Mouse (Mus musculus) retina, postnatal 7 days (tissue): ENCODE results near the gene Mrnip.

Experiments used
- DNase-seq: peaks from one replicate; pipeline ENCODE4 v3.0.0-alpha.2; 2012; ENCODE audit warnings: low read depth, low spot score

Gene Mrnip

GRCm38 (mm10) chr11:50224671-50225530 is 50.7 kb downstream of the Mrnip start:
- DNase-seq, result peak; percentile 57

GRCm38 (mm10) chr11:50225611-50226378 is 51.6 kb downstream of the Mrnip start:
- no peak for DNase-seq

- DNase-seq, result no peak
These were observed 52.2 kb downstream of the Mrnip start for GRCm38 (mm10) chr11:50226406-50226805.

GRCm38 (mm10) chr11:50227226-50227625 is 53.0 kb downstream of the Mrnip start:
- no peak for DNase-seq

- no peak for DNase-seq
These were observed 53.5 kb downstream of the Mrnip start for GRCm38 (mm10) chr11:50227736-50228135.

GRCm38 (mm10) chr11:50228772-50229171 is 54.5 kb downstream of the Mrnip start:
- no peak for DNase-seq

GRCm38 (mm10) chr11:50229252-50229910 is 55.1 kb downstream of the Mrnip start:
- no peak for DNase-seq

GRCm38 (mm10) chr11:50230481-50231304 is 56.4 kb downstream of the Mrnip start:
- DNase-seq, result no peak

- no peak for DNase-seq
These were observed 57.2 kb downstream of the Mrnip start for GRCm38 (mm10) chr11:50231411-50231810.

GRCm38 (mm10) chr11:50233022-50233421 is 58.8 kb downstream of the Mrnip start:
- DNase-seq, result no peak

GRCm38 (mm10) chr11:50233993-50234392 is 59.7 kb downstream of the Mrnip start:
- no peak for DNase-seq

- no peak for DNase-seq
These were observed 60.4 kb downstream of the Mrnip start for GRCm38 (mm10) chr11:50234606-50235005.

- peak; percentile 79 for DNase-seq
These were observed 62.3 kb downstream of the Mrnip start for GRCm38 (mm10) chr11:50236540-50236936.

GRCm38 (mm10) chr11:50236937-50237835 is 62.9 kb downstream of the Mrnip start:
- DNase-seq, result no peak

- DNase-seq, result no peak
These were observed 64.1 kb downstream of the Mrnip start, which contains the start of gene Ltc4s for GRCm38 (mm10) chr11:50238324-50238723. Ltc4s (minus strand) TSS chr11:50238616.

GRCm38 (mm10) chr11:50238821-50239791 is 64.9 kb downstream of the Mrnip start:
- DNase-seq, result no peak

GRCm38 (mm10) chr11:50240235-50240911 is 66.1 kb downstream of the Mrnip start:
- no peak for DNase-seq

- no peak for DNase-seq
These were observed 69.7 kb downstream of the Mrnip start for GRCm38 (mm10) chr11:50243926-50244325.
